Mouse (Mus musculus) layer of hippocampus, adult 18-20 months (tissue): ENCODE results near the gene Tnnt2. TPM values are rescaled to one million over a fixed set of nuclear protein-coding genes. Genes with fewer than 3 reads are reported as not detected.

Source experiments
- DNase-seq, 2 experiments: peaks; one replicate each; pipeline ENCODE4 v3.0.0; 2022; ENCODE audit warnings: low spot score in 2 of 2
- long read RNA-seq: library from polyadenylated mRNA; stranded (forward); transcript quantifications from one replicate; pipeline ENCODE4 v2.0.0, GENCODE M21; 2021
- total RNA-seq, 2 experiments: library from RNA; stranded (reverse); gene quantifications; 2 replicates each; pipeline ENCODE4 v1.2.3; 2021

The Tnnt2 gene
- total RNA-seq = 1 to 10 TPM; 1.7 to 2.0 TPM
- long read RNA-seq = 0 reads

DNA sequence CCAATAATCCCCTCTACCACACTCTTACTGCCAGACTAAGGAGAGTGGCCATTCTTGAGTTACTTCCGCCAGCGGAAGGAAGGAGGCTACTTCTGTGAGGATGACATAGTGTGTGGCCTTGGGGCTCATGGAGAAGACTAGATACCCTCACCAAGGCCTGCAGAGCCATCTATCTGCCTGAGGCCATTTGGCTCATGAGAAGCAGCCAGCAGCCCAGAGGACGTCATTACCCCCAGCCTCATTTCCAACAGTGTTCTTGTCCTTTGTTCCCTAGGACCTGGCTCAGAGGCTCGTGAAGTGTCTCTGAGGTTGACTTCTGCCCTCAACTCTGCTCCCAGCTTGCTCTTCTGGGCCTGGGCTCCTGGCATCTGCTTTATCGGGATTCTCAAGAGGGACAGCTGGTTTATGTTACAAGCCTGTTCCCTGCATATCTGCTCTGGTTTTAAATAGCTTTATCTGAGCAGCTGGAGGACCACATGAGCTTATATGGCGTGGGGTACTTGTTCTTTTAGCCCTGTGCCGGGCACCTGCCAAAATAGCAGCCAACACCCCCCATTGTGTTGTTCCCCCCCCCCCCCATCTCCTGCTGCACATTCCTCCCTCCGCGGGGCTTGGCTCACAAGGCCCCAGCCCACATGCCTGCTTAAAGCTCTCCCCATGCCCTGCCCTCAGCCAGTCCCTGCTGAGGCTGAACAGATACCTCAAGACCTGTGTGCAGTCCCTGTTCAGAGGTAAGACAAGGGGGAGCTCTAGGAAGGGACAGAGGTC, at the start of gene Tnnt2:
TSS of gene Tnnt2 (plus strand) at position 639 of the 768 bp plus-strand sequence.
- no peak for DNase-seq

DNA sequence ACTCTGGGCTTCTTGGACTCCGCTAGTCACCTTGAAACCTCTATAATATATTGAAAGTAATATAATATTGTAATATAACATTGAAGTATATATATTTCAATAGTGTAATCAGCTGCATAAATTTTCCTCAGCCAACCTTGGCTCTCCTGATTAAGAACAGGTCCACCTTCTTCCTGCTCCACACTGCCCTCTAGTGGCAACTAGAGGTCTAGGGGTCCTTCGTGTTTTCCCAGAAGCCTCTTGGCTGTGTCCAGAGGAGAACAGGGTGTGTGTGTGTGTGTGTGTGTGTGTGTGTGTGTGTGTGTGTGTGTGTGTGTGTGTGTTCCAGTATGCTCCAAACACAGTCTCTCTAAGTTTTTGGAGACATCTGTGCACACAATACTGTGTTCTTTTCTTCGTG, 48.4 kb upstream of the Tnnt2 start:
- peak in 1 of 2 experiments; percentile 73 for DNase-seq

DNA sequence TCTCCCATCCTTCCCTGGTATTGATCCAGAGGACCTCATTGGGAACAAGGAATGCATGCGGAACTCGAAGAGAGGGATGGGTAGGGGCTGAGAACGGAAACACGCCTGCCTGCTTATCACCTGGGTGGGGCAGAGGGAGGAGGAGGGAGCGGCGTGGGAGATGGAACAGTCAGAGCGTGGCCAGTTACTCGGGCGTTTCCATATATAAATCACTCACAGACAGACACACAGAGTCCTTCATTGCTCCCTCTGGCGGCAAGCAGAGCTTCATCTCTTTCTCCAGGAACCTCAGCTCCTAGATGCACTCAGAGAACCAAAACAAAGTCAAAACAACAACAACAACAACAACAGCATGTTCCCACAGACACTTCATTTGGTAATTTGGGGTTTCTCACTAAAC, 47.4 kb upstream of the Tnnt2 start:
- peak in 1 of 2 experiments; percentile 29 for DNase-seq

DNA sequence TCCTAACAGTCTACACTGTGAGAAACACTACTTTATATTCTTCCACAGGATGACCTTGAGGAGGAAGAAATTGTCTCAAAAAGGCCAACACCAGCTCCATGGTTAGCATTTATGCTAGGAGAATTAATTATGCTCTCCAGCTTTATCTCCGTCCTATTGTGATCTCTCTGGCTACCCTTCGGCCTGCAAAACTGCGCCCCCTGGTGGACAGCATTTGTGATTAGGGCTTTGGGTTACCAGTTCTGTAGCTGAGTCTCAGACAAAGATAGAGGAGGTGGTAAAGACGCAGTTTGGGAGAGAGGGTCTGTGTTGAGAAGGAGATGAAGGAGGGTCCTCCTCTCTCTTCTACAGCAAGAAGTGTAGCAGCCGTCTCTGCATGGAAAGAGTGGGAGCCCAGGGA, 46.3 kb upstream of the Tnnt2 start:
- peak; percentile 39 to 67 for DNase-seq

DNA sequence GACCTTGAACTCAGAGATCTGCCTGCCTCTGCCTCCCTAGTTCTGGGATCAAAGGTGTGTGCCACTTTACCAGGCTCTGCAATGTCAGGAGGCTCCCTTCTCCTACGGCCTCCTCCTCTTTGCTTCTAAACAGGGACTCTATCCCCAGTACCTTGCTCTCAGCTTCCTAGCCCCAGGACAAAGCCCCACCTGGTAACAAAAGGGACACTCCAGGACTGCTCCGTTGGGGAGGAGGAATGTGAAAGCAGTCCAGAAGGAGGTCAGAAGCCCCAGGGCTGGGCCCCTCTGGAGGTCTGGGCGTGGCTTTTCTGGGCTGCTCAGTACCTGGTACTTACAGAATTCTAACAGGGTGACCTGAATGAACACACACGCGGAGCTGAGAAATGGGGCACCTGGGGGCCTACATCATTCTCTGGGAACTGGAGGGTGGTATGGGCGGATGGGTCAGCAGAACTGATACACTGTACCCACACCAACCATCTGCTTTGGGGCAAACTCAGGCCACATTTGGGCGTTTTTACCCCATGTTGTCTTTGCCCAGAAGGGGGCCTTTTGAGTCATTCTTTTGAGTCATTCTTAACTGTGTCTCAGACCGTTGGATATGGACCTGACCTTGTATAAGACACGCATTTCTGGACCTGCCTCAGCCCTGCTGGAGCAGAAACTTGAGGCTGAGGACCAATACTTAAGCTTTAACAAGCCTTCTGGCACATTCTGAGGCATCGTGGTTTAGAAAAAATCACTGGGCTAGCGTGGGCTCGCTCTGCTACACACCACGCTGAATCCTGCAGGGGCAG, 43.8 kb upstream of the Tnnt2 start:
- DNase-seq = no peak

DNA sequence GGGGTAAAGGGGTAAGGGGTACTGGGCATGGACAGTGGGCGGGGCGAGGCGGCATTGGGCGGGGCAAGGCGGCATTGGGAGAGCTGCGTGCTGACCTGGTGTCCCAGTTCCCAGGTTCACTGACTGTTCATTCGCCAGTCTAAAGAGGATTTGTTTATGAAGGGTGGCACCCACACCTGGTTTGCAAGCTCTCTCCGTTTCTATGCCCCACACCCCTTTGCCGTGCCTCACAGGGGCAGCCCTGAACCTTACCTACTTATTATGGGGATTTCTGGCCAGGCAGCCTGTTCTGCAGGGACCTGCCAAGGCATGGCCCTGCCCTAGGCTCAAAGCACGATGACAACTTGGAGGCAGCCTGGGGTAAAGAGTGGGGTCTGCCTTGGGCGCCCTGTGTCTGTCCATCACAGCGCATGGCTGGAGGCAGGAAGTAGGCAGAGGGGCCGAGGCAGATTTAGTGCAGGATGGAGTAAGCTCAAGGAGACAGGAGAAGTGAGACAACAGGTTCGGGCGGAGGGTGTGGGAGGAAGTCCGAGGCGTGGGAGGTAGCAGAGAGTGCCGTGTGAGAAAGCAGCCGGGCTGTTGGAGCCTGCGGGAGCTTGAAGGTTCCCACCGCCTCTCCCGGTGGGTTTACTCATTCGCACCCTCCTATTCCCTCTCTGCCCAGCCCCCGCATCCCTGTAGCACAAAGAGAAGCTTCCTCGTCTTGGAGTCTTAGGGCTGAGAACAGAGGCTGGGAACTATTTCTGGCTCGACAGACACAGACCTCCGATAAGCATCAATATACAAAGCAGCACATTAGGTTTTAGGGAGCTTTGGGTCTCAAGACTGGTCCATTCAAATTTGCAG, 42.6 kb upstream of the Tnnt2 start:
- DNase-seq = peak in 1 of 2 experiments; percentile 26

DNA sequence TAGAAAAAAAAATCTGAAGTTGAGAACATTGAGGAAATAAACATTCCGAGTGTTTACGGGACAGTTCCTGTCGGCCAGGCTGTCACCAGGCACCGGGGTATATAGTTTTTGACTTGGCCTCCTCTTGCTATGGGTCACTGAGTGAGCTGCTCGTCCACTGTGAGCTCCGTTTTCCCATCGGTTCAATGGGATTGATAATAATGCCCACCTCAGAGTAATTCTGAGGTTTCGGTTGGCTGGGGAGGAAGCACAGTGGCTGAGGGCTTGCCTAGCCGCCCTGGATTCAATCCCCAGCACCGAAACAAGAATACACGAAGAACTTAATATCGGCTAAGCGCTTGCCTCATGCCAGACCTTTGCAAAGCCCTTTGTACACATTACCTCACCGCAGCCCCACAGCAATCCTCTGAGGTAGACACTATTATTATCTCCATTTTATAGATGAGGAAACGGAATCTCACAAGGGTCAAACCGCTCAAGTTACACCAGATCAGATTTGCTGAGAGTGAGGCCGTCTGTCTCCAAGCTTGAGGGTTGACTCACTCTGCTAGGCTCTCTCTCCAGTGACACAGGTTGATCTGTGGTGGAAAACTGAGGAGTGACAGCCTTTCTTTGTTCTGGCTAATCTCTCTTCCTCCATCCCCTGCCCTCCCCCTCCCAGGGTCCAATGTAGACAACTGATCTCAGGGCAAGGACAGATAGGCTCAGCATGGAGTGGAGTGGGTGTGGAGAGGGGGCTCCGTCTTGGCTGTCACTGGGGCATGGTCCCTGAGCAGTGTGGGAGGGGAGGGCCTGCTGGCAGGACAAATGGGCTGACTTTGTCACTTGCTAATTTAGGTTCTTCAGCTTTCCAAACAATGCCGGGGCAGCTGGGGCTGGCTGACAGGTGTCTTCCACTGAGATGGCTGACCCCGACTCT, 41.7 kb upstream of the Tnnt2 start:
- DNase-seq = no peak

DNA sequence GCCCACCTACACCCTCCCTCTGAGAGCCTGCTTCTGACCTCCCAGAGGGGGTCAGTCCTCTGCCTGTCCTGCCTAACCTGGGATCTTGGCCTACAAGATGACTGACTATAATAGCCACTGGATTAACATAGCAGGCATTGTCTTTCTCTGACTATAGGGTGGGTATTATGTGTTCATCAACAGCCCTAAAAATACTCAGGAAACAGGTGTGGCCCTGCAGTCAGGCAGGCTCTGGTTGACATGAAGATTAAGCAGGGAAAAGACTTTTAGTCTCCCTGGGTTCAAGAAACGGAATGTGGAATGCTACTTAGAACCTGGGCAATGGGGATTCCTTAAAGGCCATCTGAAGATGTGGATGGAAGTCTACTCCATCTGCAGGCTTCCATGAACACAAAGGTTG, 37.7 kb upstream of the Tnnt2 start:
- DNase-seq = no peak

DNA sequence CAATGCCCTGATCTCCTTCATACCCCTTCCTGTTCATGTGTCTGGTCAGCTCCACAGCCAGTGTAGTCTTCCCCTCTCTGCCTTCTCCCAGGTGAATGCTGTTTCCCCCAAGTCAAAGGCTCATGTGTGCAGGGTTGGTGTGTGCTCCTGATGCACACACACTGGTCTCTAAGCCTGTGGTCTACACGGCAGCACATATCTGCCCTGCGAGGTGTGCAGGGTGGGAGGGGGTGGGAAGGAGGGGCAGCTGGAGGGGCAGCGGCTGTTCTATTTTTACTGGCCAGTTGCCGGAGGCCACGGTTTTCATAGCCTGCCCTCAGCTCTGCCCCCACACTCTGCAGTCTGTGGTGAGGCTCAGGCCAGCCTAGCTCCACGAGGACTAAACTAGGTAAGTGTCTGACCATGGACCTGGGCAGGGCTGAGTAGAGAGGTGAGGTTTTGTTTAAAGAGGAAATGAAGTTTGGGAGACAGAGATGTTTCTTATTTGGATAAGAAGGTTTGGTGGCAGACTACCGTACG, 37.0 kb upstream of the Tnnt2 start:
- DNase-seq = no peak

DNA sequence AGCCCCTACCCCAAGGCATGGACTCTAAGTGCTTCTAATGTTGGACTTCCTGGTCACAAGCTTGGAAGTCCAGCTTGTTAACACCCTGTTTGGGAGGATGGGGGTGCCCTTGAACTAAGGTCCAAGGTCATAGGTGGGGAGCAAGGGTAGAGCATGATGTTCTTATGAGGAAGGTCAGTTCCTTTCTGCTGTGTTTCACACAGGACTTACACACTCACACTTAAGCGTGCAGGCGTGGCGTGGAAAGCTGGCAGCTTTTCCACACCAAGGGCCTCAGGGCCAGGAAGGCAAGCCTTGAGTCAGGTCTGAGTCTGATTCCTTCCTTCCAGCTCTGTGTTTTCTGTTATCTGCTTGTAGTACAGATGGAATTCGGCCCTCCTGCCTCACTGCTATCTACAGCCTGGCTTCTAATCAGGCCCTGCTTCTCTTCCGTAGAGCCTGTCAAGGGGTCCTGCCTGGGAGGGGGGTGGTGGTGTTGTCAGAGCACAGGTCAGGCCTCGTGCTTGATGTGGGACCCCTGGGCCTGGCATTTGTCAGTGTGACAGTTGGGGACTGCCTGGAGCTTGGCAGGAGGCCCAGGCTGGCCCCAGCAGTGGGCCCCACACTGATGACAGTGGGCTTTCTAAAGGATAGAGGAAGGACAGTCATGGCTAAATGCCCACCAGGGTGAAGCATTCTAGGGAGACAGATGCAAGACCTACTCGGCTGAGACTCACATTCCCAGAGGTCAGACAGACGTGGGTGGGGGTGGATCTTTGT, 35.8 kb upstream of the Tnnt2 start:
- no peak for DNase-seq

DNA sequence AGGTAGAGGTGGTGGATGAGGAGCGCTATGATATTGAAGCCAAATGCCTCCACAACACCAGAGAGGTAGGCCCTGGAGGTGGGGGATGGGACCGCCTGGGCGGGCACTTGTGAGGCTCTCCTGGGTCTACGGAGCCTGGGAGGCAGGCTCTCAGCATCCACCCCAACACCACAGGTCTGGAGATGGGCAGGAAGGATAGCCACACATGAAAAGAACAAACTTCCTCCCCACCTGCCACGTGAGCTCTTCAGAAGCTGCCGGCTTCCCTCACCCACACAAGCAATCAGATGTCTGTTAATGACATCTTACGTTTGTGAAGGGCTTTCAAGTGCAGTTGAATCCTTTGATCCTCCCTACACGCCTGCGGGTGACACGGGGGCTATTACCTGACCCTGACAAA, 28.6 kb upstream of the Tnnt2 start:
- DNase-seq = no peak

DNA sequence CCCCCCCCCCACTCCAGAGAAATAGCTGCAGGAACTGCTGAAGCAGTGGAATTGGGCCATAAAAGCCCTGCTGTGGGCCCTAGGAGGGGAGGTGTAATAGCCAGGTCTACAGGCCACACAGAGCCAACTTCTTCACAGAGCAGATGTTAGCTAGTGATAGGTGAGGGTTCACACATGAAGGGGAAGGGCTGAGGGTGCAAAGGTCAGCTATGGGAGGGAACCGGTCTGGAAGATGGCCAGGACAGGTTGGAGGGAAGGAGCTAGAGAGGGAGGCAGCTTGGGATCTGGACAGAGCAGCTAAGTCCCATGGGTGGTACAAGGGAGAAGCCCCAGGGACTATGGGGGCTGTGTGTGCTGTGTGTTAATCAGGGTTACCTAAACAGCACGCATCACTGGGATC, 26.0 kb upstream of the Tnnt2 start:
- DNase-seq = no peak

DNA sequence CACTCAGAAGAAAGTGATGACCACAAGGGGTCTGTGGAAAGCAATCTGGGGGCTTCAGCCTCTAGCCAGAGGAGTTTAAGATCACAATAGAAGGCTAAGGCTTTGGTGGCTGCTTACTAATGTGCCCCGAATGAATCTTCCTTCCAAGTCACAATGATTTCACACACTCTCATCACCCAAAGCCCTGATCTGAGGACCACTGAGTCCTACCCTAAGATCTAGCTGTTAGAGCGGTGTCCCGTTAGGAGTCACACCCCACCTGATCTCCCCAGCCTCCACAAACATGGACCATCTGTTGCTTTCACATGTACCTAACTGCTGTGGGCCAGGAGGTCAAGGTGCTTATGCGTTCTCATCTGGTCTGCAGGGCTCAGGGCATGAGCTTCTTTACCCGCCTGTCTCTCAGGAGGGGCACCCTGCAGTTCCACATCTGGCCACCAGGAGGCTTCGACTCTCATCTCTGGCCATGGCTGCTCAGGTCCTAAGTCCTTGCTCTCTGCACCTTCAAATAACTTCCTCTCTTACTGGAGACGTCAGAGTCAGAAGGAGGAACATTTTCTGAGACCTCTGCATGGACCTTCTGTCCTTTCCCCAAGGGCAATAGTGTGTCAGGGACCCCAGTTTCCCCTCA, 25.0 kb upstream of the Tnnt2 start:
- DNase-seq = peak; percentile 47 to 88

DNA sequence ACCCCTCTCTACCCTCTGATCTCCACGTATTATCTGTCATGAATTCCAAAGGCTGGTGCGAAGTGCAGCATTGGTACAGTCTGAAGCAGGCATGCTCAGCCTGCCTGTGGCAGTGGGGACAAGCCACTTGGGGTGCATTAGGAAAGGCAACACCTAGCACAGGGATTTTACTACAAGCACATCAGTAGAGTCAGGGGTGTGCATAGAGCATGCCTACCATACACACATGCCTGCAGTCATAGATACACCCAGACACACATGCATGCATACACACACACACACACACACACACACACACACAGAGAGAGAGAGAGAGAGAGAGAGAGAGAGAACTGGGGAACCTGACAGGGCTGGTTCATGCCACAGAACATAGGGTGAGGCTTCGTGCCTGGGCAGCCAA, 23.9 kb upstream of the Tnnt2 start:
- no peak for DNase-seq

DNA sequence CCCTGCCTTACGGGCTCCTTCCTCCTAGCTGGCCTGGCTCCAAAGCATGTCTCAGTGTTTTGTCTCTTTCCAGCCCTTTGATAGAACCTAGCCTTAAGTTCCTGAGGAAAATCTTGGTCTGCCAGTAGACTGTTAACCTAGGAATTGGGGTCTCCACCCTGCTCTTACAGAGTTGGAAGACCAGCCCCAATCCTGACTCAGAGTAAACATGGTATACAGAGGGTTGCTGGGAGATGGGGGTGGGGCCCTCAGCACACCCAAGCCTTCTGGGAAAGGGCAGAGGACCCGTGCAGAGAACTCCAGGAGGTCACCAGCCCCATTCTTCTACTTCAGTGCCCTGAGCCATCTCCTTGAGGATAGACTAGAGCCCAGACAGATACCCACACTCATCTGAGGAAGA, 23.5 kb upstream of the Tnnt2 start:
- DNase-seq = no peak

DNA sequence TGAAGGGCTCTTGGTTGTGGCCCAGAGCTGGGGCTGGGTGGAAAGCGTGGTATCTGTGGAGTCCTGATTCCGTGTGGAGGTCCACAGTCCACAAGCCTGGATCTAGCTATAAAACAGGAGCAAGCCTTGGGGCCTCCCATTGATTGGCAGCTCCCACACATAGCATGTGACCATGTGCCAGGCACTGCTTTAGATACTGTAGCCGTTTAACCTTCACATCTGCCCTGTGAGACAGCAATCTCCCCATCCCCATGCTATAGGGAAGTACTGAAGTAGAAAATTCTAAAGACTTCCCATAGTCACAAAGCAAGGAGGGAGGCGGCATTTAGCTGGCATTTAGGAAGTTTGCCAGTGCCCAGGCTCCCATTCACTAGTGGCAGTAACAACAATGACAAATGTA, 23.1 kb upstream of the Tnnt2 start:
- no peak for DNase-seq

DNA sequence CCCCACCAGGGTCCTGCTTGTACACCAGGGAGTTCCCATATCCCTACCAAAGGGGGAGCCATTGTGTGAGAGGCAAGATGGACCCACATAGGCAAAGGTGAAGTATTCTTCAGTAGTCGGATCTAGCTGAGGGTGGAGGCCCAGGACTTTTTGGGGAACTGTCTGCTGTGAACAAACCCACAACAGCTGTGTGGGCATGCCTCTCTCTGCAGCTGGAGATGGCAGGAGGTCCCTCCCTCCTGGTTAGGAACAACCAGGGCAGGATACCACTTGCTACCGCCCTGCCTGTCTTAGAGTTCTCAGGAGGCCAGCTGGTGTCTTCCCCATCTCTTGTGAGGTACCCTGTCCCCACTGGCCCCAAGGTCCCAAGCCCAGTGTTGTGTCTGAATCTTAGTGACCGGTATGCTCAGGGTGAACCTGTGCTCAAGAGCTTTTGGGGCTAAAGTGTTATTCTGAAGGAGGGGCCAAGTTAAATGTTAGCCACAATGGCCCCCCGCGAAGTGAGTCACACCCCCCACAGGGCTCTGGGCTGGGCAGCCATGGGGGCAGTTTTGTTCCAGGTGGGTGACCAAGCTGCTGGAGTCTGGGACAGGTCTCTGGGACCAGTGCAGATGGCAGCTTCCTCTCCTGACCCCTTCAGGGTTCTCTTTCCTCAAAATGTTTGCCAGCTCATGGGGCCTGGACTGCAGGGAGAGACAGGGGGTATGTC, 22.3 kb upstream of the Tnnt2 start:
- no peak for DNase-seq

DNA sequence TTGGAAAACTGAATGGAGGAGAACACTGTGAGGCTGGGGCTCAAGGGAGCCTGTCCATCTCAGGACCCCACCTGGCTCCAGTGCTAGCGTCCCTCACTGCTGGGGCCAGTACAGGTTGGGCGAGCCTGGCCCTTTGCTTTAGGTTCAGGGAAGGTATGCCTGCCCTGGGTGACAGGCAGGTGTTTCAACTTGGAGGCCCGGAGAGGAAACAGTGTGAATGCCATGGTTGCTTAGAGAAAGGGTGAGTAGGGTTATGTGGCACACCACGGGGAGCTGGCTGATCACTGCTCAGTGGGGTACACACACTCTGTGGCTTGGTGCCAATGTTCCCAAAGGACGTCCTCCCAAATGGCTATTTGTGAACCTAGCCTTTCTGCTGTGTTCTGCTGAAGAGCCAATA, 21.6 kb upstream of the Tnnt2 start:
- no peak for DNase-seq

DNA sequence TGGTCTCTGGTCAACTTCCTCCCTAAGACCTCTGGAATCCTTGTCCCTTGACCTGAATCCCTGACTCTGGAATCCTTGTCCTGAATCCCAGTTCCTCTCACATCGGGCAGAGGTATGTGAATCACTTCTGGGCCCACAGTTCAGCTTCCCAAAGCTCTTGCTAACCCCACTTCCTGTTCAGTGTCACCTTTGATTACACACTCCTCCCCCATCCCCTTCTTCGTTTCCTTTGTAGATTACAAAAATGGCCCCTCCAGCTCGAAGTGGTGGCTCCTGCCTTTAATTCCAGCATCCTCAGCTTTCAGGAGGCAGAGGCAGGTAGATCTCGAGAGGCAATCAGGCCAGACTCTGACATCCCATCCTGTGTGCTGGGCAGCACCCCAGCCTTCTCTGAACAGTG, 18.6 kb upstream of the Tnnt2 start:
- DNase-seq = no peak
